Mouse (Mus musculus): Measurements from ENCODE around the gene Oas1f.
"Not testable (repeated sequence)": the region's sequence is repeated elsewhere in the genome, so short reads cannot be mapped to it uniquely, and the experiment has no call there.

DNA sequence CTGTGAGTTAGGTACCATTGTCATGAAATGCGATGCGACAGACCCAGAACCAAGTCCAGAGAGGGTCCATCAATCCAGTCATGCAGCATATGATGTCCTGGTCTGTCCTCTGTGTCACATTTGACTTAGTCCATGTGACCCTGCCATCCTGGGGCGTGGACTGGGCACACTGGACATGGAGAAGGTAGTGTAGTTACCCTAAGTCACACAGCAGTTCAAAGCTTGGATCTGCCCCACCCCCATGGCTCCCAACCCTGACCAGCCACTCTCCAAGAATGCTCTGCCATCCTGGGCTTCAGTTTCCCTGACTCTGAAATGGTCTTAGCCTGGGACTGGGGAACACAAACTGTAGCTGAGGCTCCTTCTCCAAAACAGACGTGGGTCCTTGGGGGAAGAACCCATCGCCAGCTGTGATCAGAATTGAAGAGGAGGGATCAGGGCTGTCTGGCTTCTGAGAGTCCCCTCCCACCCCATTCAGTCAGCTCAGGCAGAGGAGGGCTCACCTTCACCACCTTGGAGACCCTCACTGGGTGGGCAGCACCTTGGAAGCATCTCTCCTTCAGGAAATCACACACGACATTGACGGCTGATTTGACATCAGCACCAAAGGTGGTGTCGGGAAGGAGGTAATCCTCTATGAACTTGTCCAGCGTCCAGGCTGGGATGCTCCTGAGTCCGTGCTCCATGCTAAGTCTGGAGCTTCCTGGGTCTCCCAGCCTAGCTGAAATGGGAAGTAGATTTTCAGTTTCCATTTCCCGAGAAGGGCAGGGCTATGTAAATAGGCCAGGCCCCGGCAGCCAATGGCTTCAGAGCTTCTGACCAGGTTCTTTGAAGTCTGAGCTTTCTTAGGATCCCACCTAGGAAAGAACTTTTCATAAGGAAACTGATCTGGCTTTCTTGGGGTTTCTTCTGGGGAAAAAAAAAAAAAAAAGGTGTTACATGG lies 59.9 kb downstream of the Oas1f start, which contains the start of gene Oas1a:
- not testable (repeated sequence) for TF ChIP-seq ZNF384 (IDR thresholded peaks at IDR 0.05; ENCODE audit: low read depth, low read length); POLR2A (IDR thresholded peaks at IDR 0.05; ENCODE audit: low read depth, low read length); CHD2 (IDR thresholded peaks at IDR 0.05; ENCODE audit: low read length); TCF12 (IDR thresholded peaks at IDR 0.05; ENCODE audit: low read depth, low read length)

Measured in CH12.LX (cell line).